Mouse (Mus musculus): ENCODE data around the gene Hpcal4. TPM values are rescaled to one million over a fixed set of nuclear protein-coding genes. Genes with fewer than 3 reads are reported as not detected.
A peak's percentile ranks its signal among the peaks of the same experiment; 100 is the strongest.

Hpcal4 gene
- polyA plus RNA-seq, 1 experiment from 2014 or later, result 0.72 TPM

GRCm38 (mm10) chr4:123207337-123207736, 24.3 kb downstream of the Hpcal4 start:
- no peak overlapping the region for H3K27ac ChIP-seq
- peaks cover 19% of the 10 kb centered on the region; the same call in 1 of the 2 replicates for H3K27me3 ChIP-seq
- no peaks in the 10 kb centered on the region for H3K9me3 ChIP-seq (replicated peaks)
- H3K9ac ChIP-seq, result no peak overlapping the region
- no peak for ATAC-seq (replicated peaks; ENCODE audit: insufficient number of reproducible peaks, insufficient read depth, low FRiP score, low read depth)
- WGBS, result 68% methylated on average over 5 of the region's 5 CpGs
- H3K4me1 ChIP-seq (replicated peaks), result peaks cover 11% of the 10 kb centered on the region
- H3K4me2 ChIP-seq, result no peak overlapping the region
- H3K4me3 ChIP-seq, result no peak overlapping the region
- H3K36me3 ChIP-seq, result no peaks in the 10 kb centered on the region

DNA sequence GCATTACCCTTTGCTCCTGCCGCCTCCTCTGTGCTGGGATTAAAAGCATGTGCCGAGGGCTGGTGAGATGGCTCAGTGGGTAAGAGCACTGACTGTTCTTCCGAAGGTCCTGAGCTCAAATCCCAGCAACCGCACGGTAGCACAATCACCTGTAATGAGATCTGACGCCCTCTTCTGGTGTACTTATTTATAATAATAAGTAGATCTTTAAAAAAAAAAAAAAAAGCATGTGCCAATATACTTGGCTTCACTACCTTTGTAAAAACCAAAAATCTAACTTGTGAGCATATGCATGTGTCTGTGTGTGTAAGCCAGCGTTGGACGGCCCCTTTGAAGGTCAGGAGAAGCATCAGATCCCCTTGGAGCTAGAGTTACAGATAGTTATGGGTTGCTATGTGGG, 28.0 kb downstream of the Hpcal4 start:
- H3K9me3 ChIP-seq (replicated peaks), result no peaks in the 10 kb centered on the region
- H3K4me3 ChIP-seq, result no peak overlapping the region
- 58% methylated on average over 8 of the region's 8 CpGs for WGBS
- no peak for ATAC-seq (replicated peaks; ENCODE audit: insufficient number of reproducible peaks, insufficient read depth, low FRiP score, low read depth)
- H3K27ac ChIP-seq, result no peak overlapping the region
- peaks cover 36% of the 10 kb centered on the region for H3K27me3 ChIP-seq
- H3K4me2 ChIP-seq, result no peak overlapping the region
- H3K4me1 ChIP-seq (replicated peaks), result no peaks in the 10 kb centered on the region
- H3K36me3 ChIP-seq, result no peaks in the 10 kb centered on the region
- no peak overlapping the region for H3K9ac ChIP-seq

GRCm38 (mm10) chr4:123211453-123211852, 28.4 kb downstream of the Hpcal4 start:
- no peak overlapping the region for H3K4me2 ChIP-seq

GRCm38 (mm10) chr4:123212330-123212729, 29.3 kb downstream of the Hpcal4 start:
- H3K27me3 ChIP-seq, result peaks cover 39% of the 10 kb centered on the region
- no peaks in the 10 kb centered on the region for H3K4me1 ChIP-seq (replicated peaks)
- H3K9me3 ChIP-seq (replicated peaks), result no peaks in the 10 kb centered on the region
- H3K27ac ChIP-seq, result no peak overlapping the region
- no peak overlapping the region for H3K4me3 ChIP-seq
- no peaks in the 10 kb centered on the region for H3K36me3 ChIP-seq
- ATAC-seq (replicated peaks; ENCODE audit: insufficient number of reproducible peaks, insufficient read depth, low FRiP score, low read depth), result no peak
- H3K9ac ChIP-seq, result no peak overlapping the region
- H3K4me2 ChIP-seq, result no peak overlapping the region
- WGBS, result 70% methylated on average over 2 of the region's 2 CpGs

More at GRCm38 (mm10) chr4:123211453-123211852, 28.4 kb downstream of the Hpcal4 start:
- Histone ChIP-seq H3K36me3 (no peaks in the 10 kb centered on the region), H3K4me3 (no peak overlapping the region), H3K27ac (no peak overlapping the region), H3K4me1 (replicated peaks) (no peaks in the 10 kb centered on the region), H3K27me3 (peaks cover 39% of the 10 kb centered on the region), H3K9ac (no peak overlapping the region), H3K9me3 (replicated peaks) (no peaks in the 10 kb centered on the region)
- ATAC-seq (replicated peaks; ENCODE audit: insufficient number of reproducible peaks, insufficient read depth, low FRiP score, low read depth), result no peak
- 55% methylated on average over 5 of the region's 5 CpGs for WGBS

DNA sequence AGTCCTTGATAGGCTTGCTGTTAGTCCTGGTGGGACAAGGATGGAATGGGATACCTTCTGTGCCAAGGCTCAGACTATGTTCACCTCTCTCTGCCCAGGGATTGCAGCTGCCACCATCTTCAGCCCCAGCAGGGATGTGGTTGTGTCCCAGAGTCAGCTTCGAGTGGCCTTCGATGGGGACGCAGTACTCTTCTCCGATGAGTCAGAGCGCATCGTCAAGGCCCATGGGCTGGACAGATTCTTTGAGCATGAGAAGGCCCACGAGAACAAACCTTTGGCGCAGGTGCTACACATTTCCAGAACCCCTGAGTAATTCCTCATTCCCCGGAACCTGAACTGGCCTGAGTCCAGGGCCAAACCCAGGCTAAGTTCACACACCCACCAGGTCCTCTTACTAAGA, 30.9 kb downstream of the Hpcal4 start:
- no peak overlapping the region for H3K4me3 ChIP-seq
- peaks cover 37% of the 10 kb centered on the region for H3K27me3 ChIP-seq
- 92% methylated on average over 9 of the region's 9 CpGs for WGBS
- ATAC-seq (replicated peaks; ENCODE audit: insufficient number of reproducible peaks, insufficient read depth, low FRiP score, low read depth), result no peak
- no peak overlapping the region for H3K27ac ChIP-seq
- no peaks in the 10 kb centered on the region for H3K9me3 ChIP-seq (replicated peaks)
- H3K4me2 ChIP-seq, result no peak overlapping the region
- no peaks in the 10 kb centered on the region for H3K4me1 ChIP-seq (replicated peaks)
- H3K9ac ChIP-seq, result no peak overlapping the region
- no peaks in the 10 kb centered on the region for H3K36me3 ChIP-seq

- Histone ChIP-seq H3K4me1 (replicated peaks) (peaks cover 6% of the 10 kb centered on the region), H3K4me2 (no peak overlapping the region), H3K36me3 (no peaks in the 10 kb centered on the region), H3K27ac (no peak overlapping the region), H3K4me3 (no peak overlapping the region), H3K27me3 (peaks cover 35% of the 10 kb centered on the region), H3K9ac (no peak overlapping the region), H3K9me3 (replicated peaks) (no peaks in the 10 kb centered on the region)
- ATAC-seq (replicated peaks; ENCODE audit: insufficient number of reproducible peaks, insufficient read depth, low FRiP score, low read depth), result no peak
- 73% methylated on average over 1 of the region's 1 CpGs for WGBS
Observed at GRCm38 (mm10) chr4:123215367-123215766, 32.3 kb downstream of the Hpcal4 start.

DNA sequence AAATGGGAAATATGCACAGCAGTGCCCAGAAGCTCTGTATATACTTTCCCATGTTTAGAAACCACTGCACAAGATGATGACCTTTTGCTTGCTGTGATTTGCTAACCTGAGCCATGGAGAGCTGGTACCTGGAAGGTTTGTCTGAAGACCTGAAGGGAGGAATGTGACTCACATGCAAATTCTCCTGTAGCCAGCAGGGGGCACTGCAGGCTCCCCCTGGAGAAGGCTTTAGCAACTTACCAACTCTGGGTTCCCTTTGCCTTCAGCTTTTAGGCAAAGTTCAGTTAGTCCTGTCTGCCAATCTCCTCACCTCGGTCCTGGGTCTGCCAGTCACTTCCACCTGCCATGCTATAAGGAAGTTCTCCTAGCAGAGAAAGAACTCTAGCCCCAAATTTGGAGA, 33.8 kb downstream of the Hpcal4 start:
- WGBS, result 20% methylated on average over 1 of the region's 1 CpGs
- no peak for ATAC-seq (replicated peaks; ENCODE audit: insufficient number of reproducible peaks, insufficient read depth, low FRiP score, low read depth)
- Histone ChIP-seq H3K36me3 (no peaks in the 10 kb centered on the region), H3K9me3 (replicated peaks) (no peaks in the 10 kb centered on the region), H3K4me3 (no peak overlapping the region), H3K9ac (no peak overlapping the region), H3K27ac (no peak overlapping the region), H3K4me2 (no peak overlapping the region), H3K4me1 (replicated peaks) (peaks cover 7% of the 10 kb centered on the region), H3K27me3 (peaks cover 31% of the 10 kb centered on the region)

DNA sequence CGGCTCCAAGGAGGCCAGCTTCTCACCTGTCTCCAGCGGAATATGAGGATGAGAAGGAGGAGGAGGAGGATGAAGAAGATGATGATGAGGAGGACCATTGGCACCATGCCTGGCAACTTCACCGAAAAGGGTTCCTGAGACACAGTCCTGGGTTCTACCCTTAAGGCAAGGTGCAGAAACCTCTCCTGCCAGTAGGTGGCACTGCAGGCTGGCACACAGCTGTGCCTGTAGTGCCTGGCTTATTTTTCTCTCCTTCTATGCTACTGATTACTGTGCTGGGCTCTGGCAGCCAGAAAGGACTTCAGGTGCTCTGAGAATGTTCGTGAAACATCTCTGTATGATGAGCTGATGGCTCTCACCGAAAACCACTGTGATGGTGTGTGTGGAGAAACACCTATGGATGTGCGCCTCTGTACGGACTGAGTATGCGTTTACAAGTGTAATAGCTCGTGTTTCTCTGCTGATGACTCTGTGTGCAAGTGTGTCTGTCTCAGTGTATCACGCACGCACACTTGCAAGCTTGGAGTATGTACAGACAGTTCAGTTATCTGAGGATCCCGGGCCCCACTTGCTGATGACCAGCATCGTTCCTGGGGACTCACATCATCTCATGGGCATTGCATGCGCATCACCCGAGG, 36.8 kb downstream of the Hpcal4 start:
- Histone ChIP-seq H3K4me3 (no peak overlapping the region), H3K27ac (peak overlapping the region; percentile 5; the same call in 1 of the 2 replicates), H3K9me3 (replicated peaks) (no peaks in the 10 kb centered on the region), H3K9ac (no peak overlapping the region), H3K4me1 (replicated peaks) (peaks cover 8% of the 10 kb centered on the region), H3K4me2 (no peak overlapping the region), H3K36me3 (no peaks in the 10 kb centered on the region), H3K27me3 (peaks cover 16% of the 10 kb centered on the region)
- peak; percentile 77 for ATAC-seq (replicated peaks; ENCODE audit: insufficient number of reproducible peaks, insufficient read depth, low FRiP score, low read depth)
- 62% methylated on average over 15 of the region's 15 CpGs for WGBS

- Histone ChIP-seq H3K27me3 (peaks cover 15% of the 10 kb centered on the region), H3K27ac (peak overlapping the region; percentile 5; the same call in 1 of the 2 replicates), H3K4me2 (no peak overlapping the region), H3K4me1 (replicated peaks) (peaks cover 12% of the 10 kb centered on the region), H3K9ac (no peak overlapping the region), H3K9me3 (replicated peaks) (no peaks in the 10 kb centered on the region), H3K36me3 (no peaks in the 10 kb centered on the region), H3K4me3 (no peak overlapping the region)
- WGBS, result 62% methylated on average over 4 of the region's 4 CpGs
- ATAC-seq (replicated peaks; ENCODE audit: insufficient number of reproducible peaks, insufficient read depth, low FRiP score, low read depth), result no peak
Observed at GRCm38 (mm10) chr4:123220637-123221036, 37.6 kb downstream of the Hpcal4 start.

DNA sequence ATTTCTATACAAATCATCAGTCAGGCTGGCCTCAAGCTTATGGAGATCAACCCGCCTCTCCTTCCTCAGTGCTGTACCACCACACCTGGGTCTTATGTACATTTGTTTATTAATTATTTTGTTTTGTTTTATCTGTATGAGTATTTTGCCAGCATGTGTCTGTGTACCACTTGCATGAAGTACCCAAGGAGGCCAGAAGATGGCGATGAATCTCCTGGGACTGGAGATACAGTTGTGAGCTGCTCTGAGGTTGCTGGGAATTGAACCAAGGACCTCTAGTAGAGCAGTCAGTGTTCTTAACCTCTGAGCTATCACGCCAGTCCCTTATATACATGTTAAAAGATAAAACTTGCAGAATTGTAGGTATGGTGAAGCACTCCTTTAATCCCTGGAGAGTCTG, 40.3 kb downstream of the Hpcal4 start:
- Histone ChIP-seq H3K27me3 (peaks cover 7% of the 10 kb centered on the region), H3K9me3 (replicated peaks) (no peaks in the 10 kb centered on the region), H3K4me1 (replicated peaks) (peaks cover 37% of the 10 kb centered on the region), H3K36me3 (no peaks in the 10 kb centered on the region), H3K27ac (no peak overlapping the region), H3K9ac (no peak overlapping the region), H3K4me3 (no peak overlapping the region), H3K4me2 (no peak overlapping the region)
- 61% methylated on average over 3 of the region's 3 CpGs for WGBS
- no peak for ATAC-seq (replicated peaks; ENCODE audit: insufficient number of reproducible peaks, insufficient read depth, low FRiP score, low read depth)

- H3K27me3 ChIP-seq, result 0 out of 2 replicates have a peak, but pooled peaks cover 6% of the 10 kb centered on the region
- WGBS, result 35% methylated on average over 10 of the region's 10 CpGs
- peak; percentile 37; the same call in 1 of the 2 replicates for ATAC-seq (replicated peaks; ENCODE audit: insufficient number of reproducible peaks, insufficient read depth, low FRiP score, low read depth)
- H3K9ac ChIP-seq, result no peak overlapping the region
- no peaks in the 10 kb centered on the region for H3K36me3 ChIP-seq
- no peak overlapping the region for H3K4me2 ChIP-seq
- no peak overlapping the region for H3K4me3 ChIP-seq
- no peaks in the 10 kb centered on the region for H3K9me3 ChIP-seq (replicated peaks)
- H3K4me1 ChIP-seq (replicated peaks), result peaks cover 41% of the 10 kb centered on the region
- peak overlapping the region; percentile 25; the same call in 1 of the 2 replicates for H3K27ac ChIP-seq
Observed at GRCm38 (mm10) chr4:123225718-123226403, 42.8 kb downstream of the Hpcal4 start.
